Mouse (Mus musculus): ENCODE results near the gene St6galnac1.

Gene St6galnac1

DNA sequence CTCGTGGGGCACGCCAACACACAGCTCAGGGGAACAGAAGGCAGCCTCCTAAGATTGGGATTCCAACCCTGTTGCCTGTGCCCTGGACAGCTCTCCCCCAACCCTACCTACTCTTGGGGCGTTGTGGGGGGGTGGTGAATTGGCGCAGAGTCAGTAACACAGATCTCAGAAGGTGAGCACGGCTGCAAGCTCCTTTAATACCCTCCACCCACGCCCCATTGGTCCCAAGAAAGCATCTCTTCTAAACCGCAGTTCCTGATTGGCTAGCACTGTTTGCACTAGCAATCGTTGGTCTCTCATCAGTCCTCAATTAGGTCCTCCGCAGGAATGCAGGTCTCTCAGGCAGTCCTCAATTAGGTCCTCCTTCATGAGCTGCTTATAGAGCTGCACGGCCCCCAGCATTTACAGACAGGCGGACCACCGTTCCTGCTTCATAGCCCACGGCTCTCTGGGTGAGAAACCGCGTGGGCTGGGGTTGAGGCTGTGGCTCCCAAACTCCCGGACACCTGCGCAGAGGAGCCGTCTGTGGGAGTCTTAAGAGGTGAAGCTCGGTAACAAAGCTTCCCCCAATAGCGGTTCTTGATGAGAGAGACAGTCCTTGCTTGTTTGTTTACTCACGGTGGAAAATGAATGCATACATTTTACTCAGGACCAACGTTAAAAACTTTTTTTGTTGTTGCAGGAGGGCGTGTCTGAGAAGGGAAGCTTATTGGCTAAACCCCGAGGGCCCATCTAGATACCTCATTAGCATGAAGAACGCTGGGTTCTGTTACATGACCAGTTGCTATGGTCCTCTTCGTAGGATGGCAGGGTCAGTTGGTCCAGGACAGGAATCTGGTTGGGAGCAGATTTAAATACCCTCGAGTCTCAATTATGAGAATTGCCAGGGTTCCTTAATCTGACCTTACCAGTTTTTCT lies 50.0 kb downstream of the St6galnac1 start:
- DNase-seq = peak; percentile 34 to 60

DNA sequence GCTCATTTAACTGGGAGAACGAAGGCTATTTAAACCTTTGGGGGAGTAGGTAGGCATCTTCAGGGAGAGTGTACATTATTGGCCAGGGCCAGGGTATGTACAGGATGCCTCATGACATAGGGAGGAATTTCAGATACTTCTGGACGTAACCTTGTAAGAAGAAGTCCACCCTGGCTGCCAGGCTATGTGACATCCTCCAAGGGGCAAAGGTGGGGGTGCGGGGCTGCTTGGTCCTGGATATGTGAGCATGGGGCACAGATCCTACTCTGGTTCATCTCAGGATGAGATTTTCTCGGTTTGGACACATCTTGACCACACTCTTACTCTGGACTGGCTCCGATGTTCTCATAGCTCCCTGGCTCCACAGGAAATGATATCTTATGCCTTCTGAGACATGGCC lies 52.2 kb downstream of the St6galnac1 start:
- no peak for DNase-seq

DNA sequence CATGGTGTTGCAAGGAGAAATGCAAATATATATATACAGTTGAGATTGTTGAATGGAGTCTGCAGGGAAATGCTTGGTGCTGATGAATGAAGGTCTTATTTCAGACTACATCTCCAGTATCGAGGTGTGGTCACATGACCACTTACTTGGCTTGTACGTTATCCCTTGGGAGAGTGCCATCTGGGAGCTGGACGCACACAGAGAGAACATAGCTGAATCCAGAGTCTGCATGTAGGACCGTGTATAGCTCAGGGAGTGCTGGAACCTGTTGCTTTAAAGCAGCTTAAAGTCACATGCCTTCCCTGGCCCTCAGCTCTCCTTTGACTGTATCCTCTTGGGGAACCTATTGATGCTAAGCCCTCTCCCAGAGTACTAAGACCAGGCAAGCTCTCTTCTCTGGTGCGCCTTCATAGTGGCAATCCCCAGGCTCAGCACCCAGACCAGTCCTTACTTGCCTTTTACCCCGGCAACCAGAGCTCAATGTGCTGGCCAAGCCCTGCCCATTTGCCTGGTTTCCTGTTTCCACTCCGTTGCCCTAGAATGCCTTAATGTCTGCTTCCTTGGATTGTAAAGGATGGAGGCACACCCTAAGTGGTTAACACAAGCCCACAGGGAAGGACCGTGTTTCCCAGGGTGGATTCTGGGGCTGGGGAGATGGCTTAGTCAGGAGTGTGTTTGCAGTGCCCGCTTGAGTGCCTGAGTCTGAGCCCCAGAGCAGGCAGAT lies 53.6 kb downstream of the St6galnac1 start:
- DNase-seq = peak in 1 of 2 experiments; percentile 26

DNA sequence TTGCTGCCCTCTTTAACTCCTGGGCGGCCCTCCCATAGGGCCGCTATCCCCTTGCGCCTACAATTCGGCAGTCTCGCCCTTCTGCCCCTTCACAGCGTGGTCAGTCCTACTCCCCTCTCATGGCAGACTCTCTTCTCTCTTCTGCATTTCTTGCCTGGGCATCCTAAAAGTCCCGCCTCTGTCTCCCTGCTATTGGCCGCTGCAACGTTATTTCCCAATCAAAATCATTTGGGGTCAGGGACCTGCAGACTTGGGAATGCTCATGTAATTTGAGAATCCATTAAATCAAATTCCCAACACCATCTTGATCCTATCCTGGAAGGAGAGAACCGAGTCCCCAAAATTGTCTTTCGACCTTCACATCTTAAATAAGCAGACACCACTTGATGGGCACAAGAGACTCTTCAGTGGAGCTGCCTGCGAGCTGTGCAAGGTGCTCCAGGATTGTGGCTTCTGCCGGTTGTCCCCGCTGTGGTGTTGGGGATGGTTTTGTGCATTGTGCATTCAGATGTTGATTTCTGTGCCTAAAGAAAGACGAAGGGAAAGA lies 54.9 kb downstream of the St6galnac1 start:
- no peak for DNase-seq

Measured in kidney, postnatal 4 days (tissue).